Mouse (Mus musculus) stomach, postnatal 0 days (tissue): ENCODE measurements around the gene Pus7.

Experiments
- CTCF ChIP-seq: IDR thresholded peaks from 2 replicates; pipeline ENCODE4 v1.5.1; 2016; ENCODE audit warnings: antibody characterized with exemption, low read depth, mild to moderate bottlenecking, moderate library complexity
- EP300 ChIP-seq: optimal IDR thresholded peaks from 2 replicates; pipeline ENCODE3; 2016; ENCODE audit warnings: antibody characterized with exemption

- TF ChIP-seq EP300 (no peak), CTCF (no peak)
These were observed 72.3 kb downstream of the Pus7 start for GRCm38 (mm10) chr5:23711244-23711643.
